Mouse (Mus musculus): ENCODE results near the gene Tnfrsf21. TPM values are rescaled to one million over a fixed set of nuclear protein-coding genes. Genes with fewer than 3 reads are reported as not detected.

Gene Tnfrsf21
- total RNA-seq, 2 experiments from 2014 or later, result 2.3 to 3.5 TPM

GRCm38 (mm10) chr17:43130115-43130869, 113.9 kb downstream of the Tnfrsf21 start:
- DNase-seq, result no peak

GRCm38 (mm10) chr17:43130870-43131264, 114.5 kb downstream of the Tnfrsf21 start:
- no peak for DNase-seq

- no peak for DNase-seq
These were observed 116.1 kb downstream of the Tnfrsf21 start for GRCm38 (mm10) chr17:43132477-43132876.

GRCm38 (mm10) chr17:43133106-43133505, 116.8 kb downstream of the Tnfrsf21 start:
- no peak for DNase-seq

GRCm38 (mm10) chr17:43134991-43135390, 118.6 kb downstream of the Tnfrsf21 start:
- DNase-seq, result no peak

- DNase-seq, result peak in 1 of 2 experiments; percentile 6
These were observed 119.3 kb downstream of the Tnfrsf21 start for GRCm38 (mm10) chr17:43135398-43136265.

- DNase-seq, result no peak
These were observed 120.4 kb downstream of the Tnfrsf21 start for GRCm38 (mm10) chr17:43136720-43137119.

- DNase-seq, result peak in 1 of 2 experiments; percentile 25
These were observed 121.5 kb downstream of the Tnfrsf21 start for GRCm38 (mm10) chr17:43137838-43138237.

GRCm38 (mm10) chr17:43138356-43138755, 122.0 kb downstream of the Tnfrsf21 start:
- peak in 1 of 2 experiments; percentile 3 for DNase-seq

Other genes with a start within 250 kb of the Tnfrsf21 start
- gene Cd2ap, start 139.9 kb upstream of the Tnfrsf21 start, total RNA-seq (2021), result 10 to 100 TPM; 56.4 to 70.1 TPM

Measured in adrenal gland, postnatal 36 days (tissue).